Mouse (Mus musculus) thymus, postnatal 25 days (tissue): Measurements from ENCODE around the gene Rad51b.

Experiments
- DNase-seq: peaks from one replicate; pipeline ENCODE4 v3.0.0; 2022

The Rad51b gene

GRCm38 (mm10) chr12:79782444-79783117, 485.5 kb downstream of the Rad51b start:
- DNase-seq: no peak

GRCm38 (mm10) chr12:79784159-79784558, 487.1 kb downstream of the Rad51b start:
- no peak for DNase-seq

- no peak for DNase-seq
These were observed 488.6 kb downstream of the Rad51b start for GRCm38 (mm10) chr12:79785691-79786090.

DNA sequence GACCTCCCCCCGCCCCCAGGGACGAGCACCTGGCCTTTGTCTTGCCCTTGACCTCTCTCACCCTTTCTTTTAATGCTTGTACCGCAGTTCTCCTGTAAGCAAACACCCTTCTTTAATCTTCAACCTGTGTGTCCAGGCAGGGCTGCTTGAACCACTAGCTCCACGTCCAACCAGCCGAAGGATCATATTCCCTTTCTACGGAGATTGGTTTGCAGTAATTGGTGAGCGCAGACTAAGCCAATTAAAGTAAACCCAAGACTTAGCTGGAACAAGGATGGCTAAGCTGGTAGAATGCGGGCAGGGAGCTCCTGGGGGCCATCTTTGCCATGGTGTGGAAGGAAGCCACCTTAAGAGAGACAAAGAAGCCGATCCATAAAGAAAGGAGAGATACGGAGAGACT, 490.5 kb downstream of the Rad51b start:
- no peak for DNase-seq

DNA sequence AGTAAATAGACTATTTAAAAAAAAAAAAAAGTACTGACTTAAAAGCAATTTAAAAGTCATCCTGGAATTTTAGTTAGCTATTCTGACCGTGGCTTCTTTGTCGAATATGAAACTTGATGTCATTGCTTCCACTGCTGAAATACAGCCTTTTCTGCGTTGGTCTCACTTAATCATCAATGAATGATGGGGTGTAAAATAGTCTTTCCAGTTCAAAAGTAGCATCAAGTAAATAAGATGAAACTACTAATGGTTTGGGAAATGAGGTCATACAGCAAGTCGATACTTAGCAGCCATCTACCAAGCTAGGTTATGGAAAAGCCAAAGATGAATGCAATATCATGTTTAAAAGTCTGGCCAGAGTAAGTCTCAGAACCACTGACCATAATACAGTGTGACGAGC, 491.3 kb downstream of the Rad51b start:
- DNase-seq: no peak

GRCm38 (mm10) chr12:79789481-79789880, 492.4 kb downstream of the Rad51b start:
- no peak for DNase-seq

DNA sequence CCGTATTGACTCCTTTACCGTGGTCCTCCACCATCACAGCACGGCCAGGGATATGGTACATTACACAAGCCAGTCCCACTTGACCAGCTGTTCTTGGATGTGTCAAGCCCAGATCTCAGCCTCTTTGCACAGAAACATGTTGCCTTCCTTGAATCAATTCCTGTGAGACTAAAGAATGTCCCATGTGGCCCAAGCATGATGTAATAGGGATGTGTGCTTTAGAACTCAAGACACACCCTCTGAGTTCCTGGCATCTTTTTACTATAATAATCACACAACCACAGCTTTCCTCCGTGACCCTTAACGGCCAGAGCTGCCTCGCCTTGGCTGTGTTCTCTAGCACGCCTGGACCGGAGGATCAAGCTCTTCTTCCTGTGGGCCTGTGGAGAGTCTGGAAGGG, 496.3 kb downstream of the Rad51b start:
- no peak for DNase-seq

DNA sequence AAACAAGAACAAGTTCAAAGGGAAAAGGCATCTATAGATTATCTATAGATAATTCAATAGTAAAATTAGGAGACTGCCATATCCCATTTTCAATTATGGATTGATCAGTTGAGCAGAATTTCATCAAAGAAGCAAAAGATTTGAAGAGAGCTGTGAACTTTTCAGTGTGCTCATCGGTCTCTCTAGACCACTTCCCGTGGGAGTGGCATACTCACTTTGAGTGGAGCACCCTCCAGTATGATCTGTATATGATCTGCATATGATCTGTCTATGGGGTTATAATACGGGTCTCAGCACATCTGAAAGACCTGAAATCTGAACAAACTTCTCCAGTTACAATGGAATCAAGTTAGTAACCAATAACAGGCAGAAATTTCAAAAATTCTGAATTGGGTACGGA, 497.7 kb downstream of the Rad51b start:
- no peak for DNase-seq

DNA sequence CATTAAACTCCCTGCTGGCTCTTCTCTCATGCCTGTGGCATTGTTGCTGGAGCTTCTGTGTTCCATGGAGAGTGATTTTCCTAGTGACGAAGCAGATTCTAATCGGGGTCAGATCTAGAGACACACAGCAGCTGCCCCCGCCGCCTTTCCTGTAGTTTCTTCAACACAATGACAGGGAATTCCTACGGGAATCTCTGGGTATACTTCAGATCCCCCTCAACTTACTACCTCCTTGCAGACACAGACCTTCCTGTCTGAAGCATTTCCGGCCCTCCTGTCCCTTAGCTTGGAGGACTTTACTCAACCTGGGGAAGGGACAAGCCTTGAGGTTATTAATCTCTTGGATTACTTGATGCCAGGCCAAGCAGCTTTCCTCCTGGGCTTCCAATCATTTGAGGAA, 499.2 kb downstream of the Rad51b start:
- DNase-seq: no peak

DNA sequence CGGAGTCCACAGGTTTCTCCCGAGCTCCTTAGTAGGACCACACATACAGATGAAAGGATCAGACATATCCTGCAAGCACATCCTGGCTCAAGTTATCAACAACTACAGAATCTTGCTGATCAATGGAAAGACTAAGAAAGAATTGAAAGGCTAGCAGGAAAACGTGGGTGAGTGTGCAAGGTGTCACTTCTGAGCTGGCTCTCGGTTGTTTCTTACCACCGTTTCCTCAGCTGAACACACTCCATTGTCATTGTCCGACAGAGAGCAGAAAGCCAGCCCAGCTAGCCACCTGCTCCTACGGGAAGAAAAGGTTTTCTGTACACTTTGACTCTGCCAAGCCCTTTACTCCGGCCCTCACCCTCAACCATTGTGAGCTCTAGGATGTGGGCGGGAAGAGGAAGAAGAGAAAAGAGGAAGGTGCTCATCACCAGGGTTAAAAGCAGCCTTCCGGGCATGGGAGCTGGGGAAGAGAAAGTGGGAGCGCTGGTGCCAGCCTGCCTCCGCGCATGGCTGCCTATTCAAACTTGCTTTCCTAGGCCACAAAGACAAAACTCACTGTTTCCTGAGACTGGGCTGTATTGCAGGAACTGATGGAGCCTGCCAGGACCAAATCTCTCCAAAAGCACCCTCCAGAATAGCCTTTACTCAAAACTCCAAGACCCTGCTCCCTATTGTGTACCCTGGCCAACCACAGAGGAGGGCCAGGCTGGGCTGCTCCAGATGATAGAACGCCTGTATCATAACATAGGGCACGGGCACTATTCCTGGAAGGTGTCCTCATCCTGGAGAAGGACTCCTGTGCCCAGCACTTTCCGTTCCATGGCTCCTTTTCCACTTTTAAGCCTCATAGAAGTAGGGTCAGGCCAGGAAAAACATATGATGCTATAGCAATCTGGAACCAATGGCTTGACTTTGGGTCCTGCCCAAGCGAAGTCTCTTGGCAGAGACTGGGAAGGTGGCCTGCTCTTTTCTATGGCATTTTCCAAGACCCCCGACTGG, 500.0 kb downstream of the Rad51b start:
- no peak for DNase-seq

- no peak for DNase-seq
These were observed 501.4 kb downstream of the Rad51b start for GRCm38 (mm10) chr12:79798488-79798887.

GRCm38 (mm10) chr12:79799370-79799769, 502.3 kb downstream of the Rad51b start:
- no peak for DNase-seq

GRCm38 (mm10) chr12:79803670-79804069, 506.6 kb downstream of the Rad51b start:
- DNase-seq: no peak

GRCm38 (mm10) chr12:79804776-79805524, 507.9 kb downstream of the Rad51b start:
- no peak for DNase-seq

GRCm38 (mm10) chr12:79806990-79807389, 509.9 kb downstream of the Rad51b start:
- no peak for DNase-seq

GRCm38 (mm10) chr12:79807410-79807847, 510.3 kb downstream of the Rad51b start:
- DNase-seq: no peak

- no peak for DNase-seq
These were observed 510.9 kb downstream of the Rad51b start for GRCm38 (mm10) chr12:79807938-79808401.

GRCm38 (mm10) chr12:79808426-79809398, 511.6 kb downstream of the Rad51b start:
- DNase-seq: no peak

DNA sequence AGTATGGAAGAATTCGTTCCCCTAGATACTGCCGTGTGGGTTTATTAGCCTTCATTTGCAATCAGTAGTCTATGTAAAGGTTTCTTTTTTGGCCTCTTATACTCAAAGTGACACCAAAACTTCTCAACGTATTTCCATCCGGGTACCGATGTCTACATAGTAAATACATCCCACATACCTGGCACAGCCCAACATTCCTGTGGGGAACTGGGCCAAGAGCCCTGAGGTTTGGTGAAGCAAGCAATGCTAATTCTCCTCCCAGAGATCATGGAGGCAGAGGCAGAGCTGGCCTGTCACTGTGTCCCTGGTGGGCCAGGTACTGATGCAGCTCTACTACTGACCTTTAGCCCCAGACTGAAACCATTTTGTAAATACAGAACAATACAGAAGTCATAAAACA, 512.4 kb downstream of the Rad51b start:
- no peak for DNase-seq

DNA sequence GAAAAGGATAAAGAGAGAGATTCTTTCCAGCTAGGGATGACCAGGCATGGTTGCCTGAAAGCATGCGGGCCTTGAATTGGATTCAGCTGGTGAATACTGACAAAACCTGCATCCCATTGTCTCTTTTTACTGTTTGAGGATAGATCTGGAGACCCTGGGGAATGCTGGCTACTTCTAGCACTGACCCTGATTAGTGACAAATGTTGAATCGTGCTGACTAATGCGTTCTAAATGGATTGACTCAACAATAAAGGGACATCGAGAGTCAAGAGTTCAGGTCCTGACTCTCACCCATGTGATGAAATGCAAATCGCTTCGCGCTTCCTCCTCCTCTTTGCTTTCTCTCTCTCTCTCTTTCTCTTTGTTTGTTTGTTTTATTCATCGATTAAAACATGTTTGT, 515.3 kb downstream of the Rad51b start:
- no peak for DNase-seq

GRCm38 (mm10) chr12:79812838-79813563, 515.9 kb downstream of the Rad51b start:
- no peak for DNase-seq
